Mouse (Mus musculus) thymus, postnatal 4 days (tissue): ENCODE data around the gene Serinc5.

Experiments
- DNase-seq: peaks from one replicate; pipeline ENCODE4 v3.0.0; 2021

The Serinc5 gene

GRCm38 (mm10) chr13:92751726-92752565 lies 141.1 kb downstream of the Serinc5 start:
- DNase-seq: peak; percentile 58

DNA sequence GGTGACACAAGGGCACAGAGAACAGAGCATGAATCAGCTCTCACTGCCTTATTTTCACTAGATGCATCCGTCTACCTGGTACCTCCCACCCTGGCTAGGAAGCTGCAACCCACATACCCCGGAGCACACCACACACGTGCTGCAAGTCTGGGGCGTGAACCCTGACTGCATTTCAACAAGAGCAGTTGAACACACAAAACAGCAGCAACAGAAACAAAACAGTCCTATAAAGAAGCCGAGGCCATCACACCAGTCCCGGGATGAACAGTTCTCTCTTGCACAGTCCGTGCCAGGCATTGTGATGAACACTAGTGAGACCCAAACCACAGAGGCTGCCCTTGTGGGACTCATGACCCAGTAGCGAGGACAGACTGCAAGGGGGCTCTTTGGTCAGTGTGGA lies 142.8 kb downstream of the Serinc5 start:
- DNase-seq: no peak

DNA sequence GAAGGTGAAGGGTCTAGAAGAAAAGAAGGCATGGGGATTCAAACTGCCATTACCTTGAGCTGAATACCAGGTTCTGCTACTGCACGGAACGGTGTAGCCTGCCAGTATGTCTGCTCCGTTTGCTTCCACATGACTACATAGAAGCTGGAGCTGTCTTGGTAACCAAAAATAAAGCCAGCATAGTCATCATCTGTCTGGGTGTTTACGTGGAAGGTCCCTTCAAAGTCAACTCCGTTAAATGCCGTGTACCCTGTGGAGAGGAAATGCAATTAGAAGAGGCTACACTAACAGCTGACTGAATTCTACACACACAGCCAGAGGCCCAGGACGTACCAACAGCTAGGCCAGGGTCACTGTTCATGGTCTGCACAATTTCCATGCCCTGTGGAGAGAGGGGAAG lies 144.1 kb downstream of the Serinc5 start:
- DNase-seq: no peak

- DNase-seq: no peak
Observed at GRCm38 (mm10) chr13:92757972-92758585, 147.2 kb downstream of the Serinc5 start.

GRCm38 (mm10) chr13:92759096-92759495 lies 148.2 kb downstream of the Serinc5 start:
- no peak for DNase-seq

- DNase-seq: no peak
Observed at GRCm38 (mm10) chr13:92760519-92760918, 149.6 kb downstream of the Serinc5 start.
